In the genomic region with DNA sequence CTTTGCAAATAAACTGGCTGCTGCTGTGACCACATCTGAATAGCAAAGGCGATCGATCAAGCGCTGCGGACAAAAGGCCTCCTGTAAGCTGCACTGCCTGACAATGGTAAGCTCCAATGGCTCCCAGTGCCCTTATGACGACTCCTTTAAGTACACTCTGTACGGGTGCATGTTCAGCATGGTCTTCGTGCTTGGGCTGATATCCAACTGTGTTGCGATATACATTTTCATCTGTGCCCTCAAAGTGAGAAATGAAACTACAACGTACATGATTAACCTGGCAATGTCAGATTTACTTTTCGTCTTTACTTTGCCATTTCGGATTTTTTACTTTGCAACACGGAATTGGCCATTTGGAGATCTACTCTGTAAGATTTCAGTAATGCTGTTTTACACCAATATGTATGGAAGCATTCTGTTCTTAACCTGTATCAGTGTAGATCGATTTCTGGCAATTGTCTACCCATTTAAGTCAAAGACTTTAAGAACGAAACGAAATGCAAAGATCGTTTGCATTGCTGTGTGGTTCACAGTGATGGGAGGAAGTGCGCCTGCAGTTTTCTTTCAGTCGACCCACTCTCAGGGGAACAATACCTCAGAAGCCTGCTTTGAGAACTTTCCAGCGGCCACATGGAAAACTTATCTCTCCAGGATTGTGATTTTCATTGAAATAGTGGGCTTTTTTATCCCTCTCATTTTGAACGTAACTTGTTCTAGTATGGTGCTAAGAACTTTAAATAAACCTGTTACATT, we compare ENCODE assay signal across 8 mouse cellular contexts. TPM values are rescaled to one million over a fixed set of nuclear protein-coding genes. Genes with fewer than 3 reads are reported as not detected.
DNase-seq lines count a peak whose midpoint lies in the region; ATAC-seq and TF ChIP-seq lines count a peak whose summit lies in the region.

No protein-coding gene starts in this region.

- no peaks in the 10 kb centered on the region for H3K9me3 ChIP-seq in lung, embryonic 14.5 days (ENCODE audit: low read depth, low read length)
- H3K9me3 ChIP-seq in neural tube, embryonic 14.5 days (ENCODE audit: control insufficient read depth, low read length), result no peaks in the 10 kb centered on the region

- H3K4me1 ChIP-seq in lung, embryonic 14.5 days (ENCODE audit: insufficient read depth), result peaks cover 8% of the 10 kb centered on the region
- H3K4me1 ChIP-seq in neural tube, embryonic 14.5 days (ENCODE audit: control insufficient read depth, insufficient read depth, low read length), result peaks cover 5% of the 10 kb centered on the region; the same call in 1 of the 2 replicates

- peak overlapping the region; percentile 65 for H3K4me2 ChIP-seq in lung, embryonic 14.5 days
- H3K4me2 ChIP-seq in neural tube, embryonic 14.5 days (ENCODE audit: low read depth, low read length), result peak overlapping the region; percentile 54

- no peaks in the 10 kb centered on the region for H3K36me3 ChIP-seq in lung, embryonic 14.5 days (ENCODE audit: insufficient read depth)
- no peaks in the 10 kb centered on the region for H3K36me3 ChIP-seq in neural tube, embryonic 14.5 days (ENCODE audit: control insufficient read depth, insufficient read depth, low read length)

- H3K27me3 ChIP-seq in lung, embryonic 14.5 days (ENCODE audit: insufficient read depth, low read length), result no peaks in the 10 kb centered on the region
- H3K27me3 ChIP-seq in neural tube, embryonic 14.5 days (ENCODE audit: control insufficient read depth, insufficient read depth, low read length), result no peaks in the 10 kb centered on the region

- TF ChIP-seq CTCF in lung, embryonic 14.5 days (IDR thresholded peaks at IDR 0.05; ENCODE audit: low read depth), result no peak

- DNase-seq in left cerebral cortex, postnatal 4 days, result peak; percentile 17
- DNase-seq in left cerebral cortex, postnatal 14 days (ENCODE audit: low spot score in 2 of 2), result no peak
- peak; percentile 50 for DNase-seq in brain, adult 2 months (ENCODE audit: low read depth, low spot score)
- DNase-seq in heart, adult 18-20 months, result peak; percentile 67 to 76
- peak; percentile 46 for DNase-seq in kidney, adult 11 months
- DNase-seq in lung, embryonic 14.5 days, result peak; percentile 81

- ATAC-seq in lung, embryonic 14.5 days (ENCODE audit: insufficient read depth), result peak; percentile 86
- ATAC-seq in neural tube, embryonic 14.5 days (ENCODE audit: low read depth), result peak; percentile 91
- ATAC-seq in cerebellum, adult (ENCODE audit: insufficient number of reproducible peaks, low FRiP score, low TSS enrichment), result no peak

- intact Hi-C loops in left cerebral cortex, postnatal 4 days (cut with DNase I), result no loop called here
- intact Hi-C loops in left cerebral cortex, postnatal 14 days (cut with DNase I), result loop anchor here (5.0 kb wide), 1 partner anchor 96 kb away; no protein-coding TSS in a partner anchor

- WGBS in lung, embryonic 14.5 days, result under 1% methylated on average over 20 of the region's 20 CpGs
- WGBS in neural tube, embryonic 14.5 days, result under 1% methylated on average over 20 of the region's 20 CpGs

- H3K4me3 ChIP-seq in lung, embryonic 14.5 days (ENCODE audit: low read depth, low read length), result peak overlapping the region; percentile 63
- H3K4me3 ChIP-seq in neural tube, embryonic 14.5 days (ENCODE audit: low read depth, low read length), result peak overlapping the region; percentile 37

- peak overlapping the region; percentile 98 for H3K27ac ChIP-seq in lung, embryonic 14.5 days (ENCODE audit: low read depth)
- peak overlapping the region; percentile 71; the same call in 1 of the 2 replicates for H3K27ac ChIP-seq in neural tube, embryonic 14.5 days (ENCODE audit: low read depth, low read length)

- peak overlapping the region; percentile 86 for H3K9ac ChIP-seq in lung, embryonic 14.5 days
- peak overlapping the region; percentile 39 for H3K9ac ChIP-seq in neural tube, embryonic 14.5 days (replicated peaks; ENCODE audit: low read depth, low read length)

RNA-seq across cellular contexts. Expression of a gene that starts 1.0 kb away (rescaled TPM):
- 1 to 10 TPM; 1.2 to 1.4 TPM for total RNA-seq in left cerebral cortex, postnatal 4 days (2021)
- 1 to 10 TPM; 1.7 to 1.8 TPM for total RNA-seq in left cerebral cortex, postnatal 14 days (2021)
- 1 to 10 TPM; 1.6 to 2.1 TPM for total RNA-seq in heart, adult 18-20 months (2021)
- polyA plus RNA-seq in lung, embryonic 14.5 days (2014; fragmentation: Nextera tagmentation; extraction: Ambion mirVana), result 13.4 and 14.2 TPM in 2 replicates
- polyA plus RNA-seq in neural tube, embryonic 14.5 days (2014; fragmentation: Nextera tagmentation; extraction: Ambion mirVana), result 3.5 and 4.7 TPM in 2 replicates

Comparison
In these comparisons a context has a peak if more than half of its experiments do, and no peak if none do; other contexts are left out.
1. DNase-seq: peak in left cerebral cortex, postnatal 4 days (single experiment), brain, adult 2 months (single experiment), heart, adult 18-20 months (2 of 2), kidney, adult 11 months (single experiment) and lung, embryonic 14.5 days (single experiment); none in left cerebral cortex, postnatal 14 days (0 of 2).